ENCODE assay signal across 15 mouse cellular contexts in the genomic region with DNA sequence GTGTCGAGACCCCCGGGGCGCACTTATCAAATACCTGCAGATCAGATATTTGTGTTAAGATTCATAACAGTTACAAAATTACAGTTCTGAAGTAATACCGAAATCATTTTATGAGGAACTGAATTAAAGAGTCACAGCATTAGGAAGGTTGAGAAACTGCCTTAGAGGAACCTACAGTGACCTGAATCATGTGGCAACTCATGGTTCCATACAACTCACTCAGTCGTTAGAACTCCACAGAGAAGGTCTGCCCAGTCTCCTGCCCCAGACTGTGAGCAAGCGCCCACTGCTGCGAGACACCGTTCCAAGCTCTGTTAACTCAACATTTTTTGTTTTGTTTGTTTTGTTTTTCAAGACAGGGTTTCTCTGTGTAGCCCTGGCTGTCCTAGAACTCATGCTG. TPM values are rescaled to one million over a fixed set of nuclear protein-coding genes. Genes with fewer than 3 reads are reported as not detected.
A peak's percentile ranks its signal among the peaks of the same experiment; 100 is the strongest.
DNase-seq lines count a peak whose midpoint lies in the region; ATAC-seq and TF ChIP-seq lines count a peak whose summit lies in the region.
"Had no signal": no experiment of that assay in that cellular context is flagged by ENCODE, and none has a peak within 500 bp of the region (broad histone marks: within the 10 kb centered on the region; RNA-seq: fewer than 3 reads in every experiment).

No protein-coding gene starts in this region.

- H3K27ac ChIP-seq in intestine, embryonic 15.5 days = no peak overlapping the region
- H3K27ac ChIP-seq in intestine, embryonic 16.5 days (ENCODE audit: low read length) = no peak overlapping the region
- no peak overlapping the region for H3K27ac ChIP-seq in stomach, embryonic 15.5 days
- H3K27ac ChIP-seq in stomach, postnatal 0 days (replicated peaks) = no peak overlapping the region
- H3K27ac ChIP-seq in liver, embryonic 14.5 days = no peak overlapping the region
- H3K27ac ChIP-seq: kidney, postnatal 0 days had no signal

- no peaks in the 10 kb centered on the region for H3K27me3 ChIP-seq in intestine, embryonic 15.5 days (replicated peaks)
- H3K27me3 ChIP-seq in intestine, embryonic 16.5 days (replicated peaks; ENCODE audit: control insufficient read depth, insufficient read depth, low read length) = no peaks in the 10 kb centered on the region
- no peaks in the 10 kb centered on the region for H3K27me3 ChIP-seq in stomach, embryonic 15.5 days (replicated peaks)
- no peaks in the 10 kb centered on the region for H3K27me3 ChIP-seq in stomach, postnatal 0 days (ENCODE audit: control insufficient read depth, insufficient read depth, low read length)
- no peaks in the 10 kb centered on the region for H3K27me3 ChIP-seq in liver, embryonic 14.5 days (ENCODE audit: control insufficient read depth, insufficient read depth, low read length)

- WGBS in intestine, embryonic 15.5 days = 89% methylated on average over 8 of the region's 8 CpGs
- WGBS in intestine, embryonic 16.5 days = 90% methylated on average over 8 of the region's 8 CpGs
- 91% methylated on average over 8 of the region's 8 CpGs for WGBS in stomach, embryonic 15.5 days
- WGBS in stomach, postnatal 0 days = 87% methylated on average over 8 of the region's 8 CpGs
- WGBS in liver, embryonic 14.5 days (ENCODE audit: insufficient replicate concordance) = 82% methylated on average over 8 of the region's 8 CpGs

- ATAC-seq in intestine, embryonic 15.5 days = no peak
- ATAC-seq in intestine, embryonic 16.5 days = no peak
- ATAC-seq in stomach, embryonic 15.5 days (ENCODE audit: insufficient read depth, low FRiP score, low read depth) = no peak
- no peak for ATAC-seq in stomach, postnatal 0 days (ENCODE audit: low FRiP score, low TSS enrichment)
- ATAC-seq in liver, embryonic 14.5 days (ENCODE audit: insufficient read depth) = no peak
- ATAC-seq: activated CD4-positive, CD25-positive, alpha-beta regulatory T cell, adult 4 months had no signal

- H3K4me2 ChIP-seq in intestine, embryonic 15.5 days (replicated peaks) = 0 out of 2 replicates have a peak overlapping the region, but pooled peaks have one; percentile 89
- no peak overlapping the region for H3K4me2 ChIP-seq in intestine, embryonic 16.5 days (ENCODE audit: low read depth, low read length)
- H3K4me2 ChIP-seq in stomach, embryonic 15.5 days = peak overlapping the region; percentile 81
- H3K4me2 ChIP-seq in stomach, postnatal 0 days (replicated peaks; ENCODE audit: low read depth) = no peak overlapping the region
- H3K4me2 ChIP-seq in liver, embryonic 14.5 days (ENCODE audit: low read depth) = peak overlapping the region; percentile 97

- no peak for TF ChIP-seq CTCF in stomach, postnatal 0 days (IDR thresholded peaks at IDR 0.05; ENCODE audit: low read depth)
- TF ChIP-seq CTCF in liver, embryonic 14.5 days (IDR thresholded peaks at IDR 0.05; ENCODE audit: low read depth) = no peak

- no peak for DNase-seq in stomach, postnatal 0 days (ENCODE audit: low spot score)
- no peak for DNase-seq in liver, embryonic 14.5 days (ENCODE audit: low read depth in 3 of 3, low spot score in 3 of 3)
- no peak for DNase-seq in right cerebral cortex, adult 2 months (ENCODE audit: low spot score in 2 of 2)
- DNase-seq in layer of hippocampus, adult 8-10 months (ENCODE audit: low spot score in 2 of 2) = no peak
- DNase-seq in natural killer cell, adult 2 months (ENCODE audit: low spot score in 2 of 2) = no peak
- DNase-seq: cerebellum, adult 11-12 months; gastrocnemius, postnatal 25 days; lung, postnatal 10 days; right cerebral cortex, postnatal 14 days had no signal

- no peak overlapping the region for H3K9ac ChIP-seq in intestine, embryonic 15.5 days
- H3K9ac ChIP-seq in intestine, embryonic 16.5 days (ENCODE audit: low read depth, low read length) = no peak overlapping the region
- no peak overlapping the region for H3K9ac ChIP-seq in stomach, embryonic 15.5 days
- no peak overlapping the region for H3K9ac ChIP-seq in stomach, postnatal 0 days (ENCODE audit: low read length)
- no peak overlapping the region for H3K9ac ChIP-seq in liver, embryonic 14.5 days (replicated peaks)

- H3K4me3 ChIP-seq in intestine, embryonic 15.5 days (replicated peaks) = no peak overlapping the region
- H3K4me3 ChIP-seq in intestine, embryonic 16.5 days (ENCODE audit: low read length) = no peak overlapping the region
- H3K4me3 ChIP-seq in stomach, embryonic 15.5 days (replicated peaks) = no peak overlapping the region
- no peak overlapping the region for H3K4me3 ChIP-seq in stomach, postnatal 0 days (ENCODE audit: low read depth, low read length)
- H3K4me3 ChIP-seq in liver, embryonic 14.5 days (ENCODE audit: insufficient read depth in 1 of 2, low read depth in 2 of 2, low read length in 2 of 2) = no peak overlapping the region

- peaks cover 25% of the 10 kb centered on the region for H3K36me3 ChIP-seq in intestine, embryonic 15.5 days
- H3K36me3 ChIP-seq in intestine, embryonic 16.5 days (ENCODE audit: control insufficient read depth, insufficient read depth, low read length) = peaks cover 13% of the 10 kb centered on the region; the same call in 1 of the 2 replicates
- peaks cover 42% of the 10 kb centered on the region for H3K36me3 ChIP-seq in stomach, embryonic 15.5 days
- peaks cover 24% of the 10 kb centered on the region for H3K36me3 ChIP-seq in stomach, postnatal 0 days (ENCODE audit: control insufficient read depth, insufficient read depth, low read length)
- peaks cover 33% of the 10 kb centered on the region for H3K36me3 ChIP-seq in liver, embryonic 14.5 days (replicated peaks; ENCODE audit: control insufficient read depth, insufficient read depth, low read depth)

- H3K4me1 ChIP-seq in intestine, embryonic 15.5 days (replicated peaks) = peaks cover 15% of the 10 kb centered on the region
- peaks cover 11% of the 10 kb centered on the region for H3K4me1 ChIP-seq in intestine, embryonic 16.5 days (ENCODE audit: control insufficient read depth, insufficient read depth, low read length)
- peaks cover 19% of the 10 kb centered on the region for H3K4me1 ChIP-seq in stomach, embryonic 15.5 days
- H3K4me1 ChIP-seq in stomach, postnatal 0 days (replicated peaks; ENCODE audit: control insufficient read depth, insufficient read depth) = 0 out of 2 replicates have a peak, but pooled peaks cover 9% of the 10 kb centered on the region
- peaks cover 7 to 13% of the 10 kb centered on the region in 2 experiments; a peak in 3 of 4 replicates for H3K4me1 ChIP-seq in liver, embryonic 14.5 days (replicated peaks; ENCODE audit: control insufficient read depth in 2 of 2, insufficient read depth in 2 of 2, low read length in 1 of 2)

- no peaks in the 10 kb centered on the region for H3K9me3 ChIP-seq in intestine, embryonic 15.5 days
- H3K9me3 ChIP-seq in intestine, embryonic 16.5 days (ENCODE audit: control insufficient read depth, low read length) = no peaks in the 10 kb centered on the region
- no peaks in the 10 kb centered on the region for H3K9me3 ChIP-seq in stomach, embryonic 15.5 days
- no peaks in the 10 kb centered on the region for H3K9me3 ChIP-seq in stomach, postnatal 0 days (ENCODE audit: control insufficient read depth, low read length)
- H3K9me3 ChIP-seq in liver, embryonic 14.5 days (ENCODE audit: control insufficient read depth, low read length) = no peaks in the 10 kb centered on the region

- no peak for TF ChIP-seq EP300 in stomach, postnatal 0 days (optimal IDR thresholded peaks at IDR 0.05)
- TF ChIP-seq EP300 in liver, embryonic 14.5 days (IDR thresholded peaks at IDR 0.05; ENCODE audit: low read depth) = no peak

RNA-seq across cellular contexts. Expression of a gene that starts 2.1 kb away (rescaled TPM):
- polyA plus RNA-seq in intestine, embryonic 15.5 days (2015; fragmentation: Nextera tagmentation; extraction: Ambion mirVana) = 78.8 and 90.9 TPM in 2 replicates
- 85.1 and 87.2 TPM in 2 replicates for polyA plus RNA-seq in intestine, embryonic 16.5 days (2015; fragmentation: Nextera tagmentation; extraction: Ambion mirVana)
- polyA plus RNA-seq in stomach, embryonic 15.5 days (2015; fragmentation: Nextera tagmentation; extraction: Ambion mirVana) = 73.9 and 74.5 TPM in 2 replicates
- 49.1 and 51.2 TPM in 2 replicates for polyA plus RNA-seq in stomach, postnatal 0 days (2015; fragmentation: Nextera tagmentation; extraction: Ambion mirVana)
- 25.0 and 29.3 TPM in 2 replicates for polyA plus RNA-seq in liver, embryonic 14.5 days (2012; rRNA removed)
- polyA plus RNA-seq in liver, embryonic 14.5 days (2014; fragmentation: Nextera tagmentation; extraction: Ambion mirVana) = 34.3 and 34.8 TPM in 2 replicates
- 10 to 100 TPM; 41.3 to 47.7 (median 44.4) TPM for total RNA-seq in layer of hippocampus, adult 8-10 months (2022)

RNA-seq across cellular contexts. Expression of a gene that starts 12.9 kb away (rescaled TPM):
- polyA plus RNA-seq in intestine, embryonic 15.5 days (2015; fragmentation: Nextera tagmentation; extraction: Ambion mirVana) = 22.4 and 25.4 TPM in 2 replicates
- 20.9 and 21.7 TPM in 2 replicates for polyA plus RNA-seq in intestine, embryonic 16.5 days (2015; fragmentation: Nextera tagmentation; extraction: Ambion mirVana)
- 30.6 and 31.1 TPM in 2 replicates for polyA plus RNA-seq in stomach, embryonic 15.5 days (2015; fragmentation: Nextera tagmentation; extraction: Ambion mirVana)
- 20.1 and 21.8 TPM in 2 replicates for polyA plus RNA-seq in stomach, postnatal 0 days (2015; fragmentation: Nextera tagmentation; extraction: Ambion mirVana)
- 10.7 and 14.6 TPM in 2 replicates for polyA plus RNA-seq in liver, embryonic 14.5 days (2012; rRNA removed)
- polyA plus RNA-seq in liver, embryonic 14.5 days (2014; fragmentation: Nextera tagmentation; extraction: Ambion mirVana) = 14.7 and 15.7 TPM in 2 replicates
- total RNA-seq in layer of hippocampus, adult 8-10 months (2022) = 10 to 100 TPM; 32.8 to 37.2 (median 36.0) TPM

RNA-seq across cellular contexts. Expression of a gene that starts 16.4 kb away (rescaled TPM):
- polyA plus RNA-seq in intestine, embryonic 15.5 days (2015; fragmentation: Nextera tagmentation; extraction: Ambion mirVana) = 48.3 and 49.6 TPM in 2 replicates
- polyA plus RNA-seq in intestine, embryonic 16.5 days (2015; fragmentation: Nextera tagmentation; extraction: Ambion mirVana) = 48.5 and 50.5 TPM in 2 replicates
- 53.8 TPM in 2 replicates for polyA plus RNA-seq in stomach, embryonic 15.5 days (2015; fragmentation: Nextera tagmentation; extraction: Ambion mirVana)
- polyA plus RNA-seq in stomach, postnatal 0 days (2015; fragmentation: Nextera tagmentation; extraction: Ambion mirVana) = 29.5 TPM in 2 replicates
- 13.2 and 24.4 TPM in 2 replicates for polyA plus RNA-seq in liver, embryonic 14.5 days (2012; rRNA removed)
- 22.2 and 25.7 TPM in 2 replicates for polyA plus RNA-seq in liver, embryonic 14.5 days (2014; fragmentation: Nextera tagmentation; extraction: Ambion mirVana)
- total RNA-seq in layer of hippocampus, adult 8-10 months (2022) = 10 to 100 TPM; 66.5 to 72.2 (median 67.0) TPM

RNA-seq across cellular contexts. Expression of a gene that starts 16.5 kb away (rescaled TPM):
- 11.9 and 15.2 TPM in 2 replicates for polyA plus RNA-seq in intestine, embryonic 15.5 days (2015; fragmentation: Nextera tagmentation; extraction: Ambion mirVana)
- polyA plus RNA-seq in intestine, embryonic 16.5 days (2015; fragmentation: Nextera tagmentation; extraction: Ambion mirVana) = 13.7 and 14.5 TPM in 2 replicates
- 17.4 and 19.0 TPM in 2 replicates for polyA plus RNA-seq in stomach, embryonic 15.5 days (2015; fragmentation: Nextera tagmentation; extraction: Ambion mirVana)
- 8.9 and 9.0 TPM in 2 replicates for polyA plus RNA-seq in stomach, postnatal 0 days (2015; fragmentation: Nextera tagmentation; extraction: Ambion mirVana)
- 2.5 and 2.7 TPM in 2 replicates for polyA plus RNA-seq in liver, embryonic 14.5 days (2012; rRNA removed)
- 2.7 and 3.2 TPM in 2 replicates for polyA plus RNA-seq in liver, embryonic 14.5 days (2014; fragmentation: Nextera tagmentation; extraction: Ambion mirVana)
- total RNA-seq in layer of hippocampus, adult 8-10 months (2022) = 10 to 100 TPM; 84.0 to 97.7 (median 90.5) TPM

RNA-seq across cellular contexts. Expression of a gene that starts 36.0 kb away (rescaled TPM):
- 2.8 and 4.3 TPM in 2 replicates for polyA plus RNA-seq in intestine, embryonic 15.5 days (2015; fragmentation: Nextera tagmentation; extraction: Ambion mirVana)
- 3.9 and 4.0 TPM in 2 replicates for polyA plus RNA-seq in intestine, embryonic 16.5 days (2015; fragmentation: Nextera tagmentation; extraction: Ambion mirVana)
- 6.7 and 9.0 TPM in 2 replicates for polyA plus RNA-seq in stomach, embryonic 15.5 days (2015; fragmentation: Nextera tagmentation; extraction: Ambion mirVana)
- polyA plus RNA-seq in stomach, postnatal 0 days (2015; fragmentation: Nextera tagmentation; extraction: Ambion mirVana) = 28.3 and 29.2 TPM in 2 replicates
- 0.10 and 0.12 TPM in 2 replicates for polyA plus RNA-seq in liver, embryonic 14.5 days (2012; rRNA removed)
- polyA plus RNA-seq in liver, embryonic 14.5 days (2014; fragmentation: Nextera tagmentation; extraction: Ambion mirVana) = 0.19 TPM in 1 of 2 replicates, not detected in the other
- 1 to 10 TPM; 3.4 to 5.4 (median 5.2) TPM for total RNA-seq in layer of hippocampus, adult 8-10 months (2022)
- total RNA-seq: common myeloid progenitor, adult 5-6 weeks had no signal

Comparison
In these comparisons a context has a peak if more than half of its experiments do, and no peak if none do; other contexts are left out.
1. H3K4me2 ChIP-seq: peak in intestine, embryonic 15.5 days (single experiment), stomach, embryonic 15.5 days (single experiment) and liver, embryonic 14.5 days (single experiment); none in intestine, embryonic 16.5 days (single experiment) and stomach, postnatal 0 days (single experiment).